In genomic region chr8:95833435-95833984, GRCm38 (mm10) we compare ENCODE assay signal across 8 mouse cellular contexts. TPM values are rescaled to one million over a fixed set of nuclear protein-coding genes. Genes with fewer than 3 reads are reported as not detected.
A peak's percentile ranks its signal among the peaks of the same experiment; 100 is the strongest.
DNase-seq lines count a peak whose midpoint lies in the region; ATAC-seq and TF ChIP-seq lines count a peak whose summit lies in the region.

No protein-coding gene starts in this region.

- ATAC-seq in intestine, embryonic 16.5 days = peak; percentile 79
- ATAC-seq in liver, postnatal 0 days = peak; percentile 96
- ATAC-seq in activated CD4-positive, CD25-positive, alpha-beta regulatory T cell, adult 4 months = no peak

- peaks cover 21% of the 10 kb centered on the region for H3K36me3 ChIP-seq in embryonic facial prominence, embryonic 10.5 days (replicated peaks)
- H3K36me3 ChIP-seq in intestine, embryonic 16.5 days (ENCODE audit: control insufficient read depth, insufficient read depth, low read length) = no peaks in the 10 kb centered on the region
- peaks cover 4% of the 10 kb centered on the region; the same call in 1 of the 2 replicates for H3K36me3 ChIP-seq in liver, postnatal 0 days (replicated peaks; ENCODE audit: insufficient read depth, low read length)

- peaks cover 18% of the 10 kb centered on the region for H3K4me1 ChIP-seq in embryonic facial prominence, embryonic 10.5 days
- H3K4me1 ChIP-seq in intestine, embryonic 16.5 days (ENCODE audit: control insufficient read depth, insufficient read depth, low read length) = peaks cover 10% of the 10 kb centered on the region; the same call in 1 of the 2 replicates
- H3K4me1 ChIP-seq in liver, postnatal 0 days (ENCODE audit: insufficient read depth) = peaks cover 16% of the 10 kb centered on the region

- H3K27ac ChIP-seq in embryonic facial prominence, embryonic 10.5 days (replicated peaks) = peak overlapping the region; percentile 85
- H3K27ac ChIP-seq in intestine, embryonic 16.5 days (ENCODE audit: low read length) = no peak overlapping the region
- peak overlapping the region; percentile 83 for H3K27ac ChIP-seq in liver, postnatal 0 days (ENCODE audit: low read depth)

- no peaks in the 10 kb centered on the region for H3K9me3 ChIP-seq in embryonic facial prominence, embryonic 10.5 days
- H3K9me3 ChIP-seq in intestine, embryonic 16.5 days (ENCODE audit: control insufficient read depth, low read length) = no peaks in the 10 kb centered on the region
- no peaks in the 10 kb centered on the region for H3K9me3 ChIP-seq in liver, postnatal 0 days (ENCODE audit: low read length)

- peak overlapping the region; percentile 49 for H3K9ac ChIP-seq in intestine, embryonic 16.5 days (ENCODE audit: low read depth, low read length)
- H3K9ac ChIP-seq in liver, postnatal 0 days (replicated peaks) = peak overlapping the region; percentile 38

- peak; percentile 88 for TF ChIP-seq EP300 in liver, postnatal 0 days (IDR thresholded peaks at IDR 0.05; ENCODE audit: low read depth)

- intact Hi-C loops in left cerebral cortex, postnatal 14 days (cut with DNase I) = loop anchor here (10.0 kb wide), 2 partner anchors 81 to 119 kb away; partner anchors contain the start of gene Setd6

- peak overlapping the region; percentile 62 for H3K4me3 ChIP-seq in embryonic facial prominence, embryonic 10.5 days
- H3K4me3 ChIP-seq in intestine, embryonic 16.5 days (ENCODE audit: low read length) = peak overlapping the region; percentile 42
- H3K4me3 ChIP-seq in liver, postnatal 0 days (ENCODE audit: low read depth, low read length) = peak overlapping the region; percentile 36

- H3K27me3 ChIP-seq in embryonic facial prominence, embryonic 10.5 days (replicated peaks; ENCODE audit: low read depth, poor library complexity, severe bottlenecking) = no peaks in the 10 kb centered on the region
- no peaks in the 10 kb centered on the region for H3K27me3 ChIP-seq in intestine, embryonic 16.5 days (replicated peaks; ENCODE audit: control insufficient read depth, insufficient read depth, low read length)
- no peaks in the 10 kb centered on the region for H3K27me3 ChIP-seq in liver, postnatal 0 days (ENCODE audit: insufficient read depth, low read length)

- no peak for TF ChIP-seq CTCF in liver, postnatal 0 days (IDR thresholded peaks at IDR 0.05; ENCODE audit: low read depth)

- DNase-seq in gastrocnemius, postnatal 10 days = peak; percentile 13
- no peak for DNase-seq in gastrocnemius, adult 8-10 months (ENCODE audit: low spot score in 2 of 2)
- DNase-seq in embryonic facial prominence, embryonic 10.5 days (ENCODE audit: low spot score) = peak; percentile 80
- peak; percentile 80 for DNase-seq in liver, postnatal 0 days
- DNase-seq in layer of hippocampus, adult 8-10 months (ENCODE audit: low spot score in 2 of 2) = no peak
- DNase-seq in left cerebral cortex, postnatal 14 days (ENCODE audit: low spot score in 2 of 2) = no peak

- peak overlapping the region; percentile 56 for H3K4me2 ChIP-seq in intestine, embryonic 16.5 days (ENCODE audit: low read depth, low read length)
- H3K4me2 ChIP-seq in liver, postnatal 0 days (ENCODE audit: low read depth, low read length) = peak overlapping the region; percentile 70

- WGBS in embryonic facial prominence, embryonic 10.5 days = under 1% methylated on average over 16 of the region's 16 CpGs
- WGBS in intestine, embryonic 16.5 days = under 1% methylated on average over 16 of the region's 16 CpGs
- 3% methylated on average over 16 of the region's 16 CpGs for WGBS in liver, postnatal 0 days (ENCODE audit: insufficient replicate concordance)

RNA-seq across cellular contexts. Expression of gene Sap18b, which starts 8.4 kb away (rescaled TPM):
- total RNA-seq in gastrocnemius, postnatal 10 days (2021) = 10 to 100 TPM; 96.4 to 97.1 TPM
- total RNA-seq in gastrocnemius, adult 8-10 months (2022) = 10 to 100 TPM; 46.8 to 88.6 (median 67.0) TPM
- polyA plus RNA-seq in embryonic facial prominence, embryonic 10.5 days (2016; fragmentation: Nextera tagmentation; extraction: Ambion mirVana) = 381 and 383 TPM in 2 replicates
- polyA plus RNA-seq in intestine, embryonic 16.5 days (2015; fragmentation: Nextera tagmentation; extraction: Ambion mirVana) = 309 and 333 TPM in 2 replicates
- polyA plus RNA-seq in liver, postnatal 0 days (2015; fragmentation: Nextera tagmentation; extraction: Ambion mirVana) = 281 and 290 TPM in 2 replicates
- total RNA-seq in layer of hippocampus, adult 8-10 months (2022) = 100 to 1,000 TPM in 2 of 4 experiments, 10 to 100 TPM in 2; 63.0 to 115 (median 93.6) TPM
- total RNA-seq in left cerebral cortex, postnatal 14 days (2021) = 10 to 100 TPM; 95.6 to 98.2 TPM
- 100 to 1,000 TPM; 286 to 315 TPM for polyA plus RNA-seq in activated CD4-positive, CD25-positive, alpha-beta regulatory T cell, adult 4 months (2017; shearing (Covaris generic))

RNA-seq across cellular contexts. Expression of gene Slc38a7, which starts 19.8 kb away (rescaled TPM):
- total RNA-seq in gastrocnemius, postnatal 10 days (2021) = 1 to 10 TPM; 5.8 to 7.9 TPM
- 1 to 10 TPM; 5.2 to 6.8 (median 5.6) TPM for total RNA-seq in gastrocnemius, adult 8-10 months (2022)
- 18.3 and 18.4 TPM in 2 replicates for polyA plus RNA-seq in embryonic facial prominence, embryonic 10.5 days (2016; fragmentation: Nextera tagmentation; extraction: Ambion mirVana)
- 28.1 and 36.3 TPM in 2 replicates for polyA plus RNA-seq in intestine, embryonic 16.5 days (2015; fragmentation: Nextera tagmentation; extraction: Ambion mirVana)
- 7.0 and 9.4 TPM in 2 replicates for polyA plus RNA-seq in liver, postnatal 0 days (2015; fragmentation: Nextera tagmentation; extraction: Ambion mirVana)
- total RNA-seq in layer of hippocampus, adult 8-10 months (2022) = 10 to 100 TPM; 29.0 to 32.8 (median 29.8) TPM
- 10 to 100 TPM; 29.8 to 32.0 TPM for total RNA-seq in left cerebral cortex, postnatal 14 days (2021)
- 1 to 10 TPM; 4.7 to 5.3 TPM for polyA plus RNA-seq in activated CD4-positive, CD25-positive, alpha-beta regulatory T cell, adult 4 months (2017; shearing (Covaris generic))

RNA-seq across cellular contexts. Expression of gene Cnot1, which starts 26.2 kb away (rescaled TPM):
- total RNA-seq in gastrocnemius, postnatal 10 days (2021) = 10 to 100 TPM; 70.8 to 94.6 TPM
- total RNA-seq in gastrocnemius, adult 8-10 months (2022) = 10 to 100 TPM; 59.0 to 80.5 (median 64.4) TPM
- 112 and 114 TPM in 2 replicates for polyA plus RNA-seq in embryonic facial prominence, embryonic 10.5 days (2016; fragmentation: Nextera tagmentation; extraction: Ambion mirVana)
- 44.4 and 46.7 TPM in 2 replicates for polyA plus RNA-seq in intestine, embryonic 16.5 days (2015; fragmentation: Nextera tagmentation; extraction: Ambion mirVana)
- 11.6 and 16.0 TPM in 2 replicates for polyA plus RNA-seq in liver, postnatal 0 days (2015; fragmentation: Nextera tagmentation; extraction: Ambion mirVana)
- total RNA-seq in layer of hippocampus, adult 8-10 months (2022) = 100 to 1,000 TPM; 116 to 162 (median 145) TPM
- total RNA-seq in left cerebral cortex, postnatal 14 days (2021) = 100 to 1,000 TPM; 126 to 132 TPM
- polyA plus RNA-seq in activated CD4-positive, CD25-positive, alpha-beta regulatory T cell, adult 4 months (2017; shearing (Covaris generic)) = 10 to 100 TPM; 87.9 to 88.0 TPM

RNA-seq across cellular contexts. Expression of gene Got2, which starts 54.8 kb away (rescaled TPM):
- 100 to 1,000 TPM; 271 to 301 TPM for total RNA-seq in gastrocnemius, postnatal 10 days (2021)
- total RNA-seq in gastrocnemius, adult 8-10 months (2022) = 100 to 1,000 TPM; 320 to 408 (median 353) TPM
- polyA plus RNA-seq in embryonic facial prominence, embryonic 10.5 days (2016; fragmentation: Nextera tagmentation; extraction: Ambion mirVana) = 183 and 187 TPM in 2 replicates
- polyA plus RNA-seq in intestine, embryonic 16.5 days (2015; fragmentation: Nextera tagmentation; extraction: Ambion mirVana) = 281 and 283 TPM in 2 replicates
- polyA plus RNA-seq in liver, postnatal 0 days (2015; fragmentation: Nextera tagmentation; extraction: Ambion mirVana) = 299 and 308 TPM in 2 replicates
- 100 to 1,000 TPM; 224 to 240 (median 236) TPM for total RNA-seq in layer of hippocampus, adult 8-10 months (2022)
- total RNA-seq in left cerebral cortex, postnatal 14 days (2021) = 100 to 1,000 TPM; 239 to 242 TPM
- polyA plus RNA-seq in activated CD4-positive, CD25-positive, alpha-beta regulatory T cell, adult 4 months (2017; shearing (Covaris generic)) = 100 to 1,000 TPM in 1 of 2 experiments, 10 to 100 TPM in 1; 66.6 to 136 TPM

Comparison
In these comparisons a context has a peak if more than half of its experiments do, and no peak if none do; other contexts are left out.
1. DNase-seq: peak in gastrocnemius, postnatal 10 days (single experiment), embryonic facial prominence, embryonic 10.5 days (single experiment) and liver, postnatal 0 days (single experiment); none in gastrocnemius, adult 8-10 months (0 of 2), layer of hippocampus, adult 8-10 months (0 of 2) and left cerebral cortex, postnatal 14 days (0 of 2).
2. Peak in every context shown above with its lines, with median percentiles within 50 percentile points of each other: H3K4me3 ChIP-seq.